In genomic region chr4:43558028-43558630, GRCm38 (mm10) we compare ENCODE assay signal across 7 mouse cellular contexts. TPM values are rescaled to one million over a fixed set of nuclear protein-coding genes. Genes with fewer than 3 reads are reported as not detected.
DNase-seq lines count a peak whose midpoint lies in the region; ATAC-seq and TF ChIP-seq lines count a peak whose summit lies in the region.

No protein-coding gene starts in this region.

- 42% methylated on average over 5 of the region's 5 CpGs for WGBS in neural tube, embryonic 13.5 days

- no peaks in the 10 kb centered on the region for H3K27me3 ChIP-seq in ES-Bruce4 (ENCODE audit: control insufficient read depth, insufficient read depth, low read length, poor library complexity, severe bottlenecking)
- no peaks in the 10 kb centered on the region for H3K27me3 ChIP-seq in neural tube, embryonic 13.5 days

- TF ChIP-seq EP300 in ES-Bruce4 (IDR thresholded peaks at IDR 0.05; ENCODE audit: insufficient read depth, low read depth, low read length) = no peak

- H3K4me3 ChIP-seq in ES-Bruce4 (ENCODE audit: low read depth, low read length) = peak overlapping the region; percentile 32
- no peak overlapping the region for H3K4me3 ChIP-seq in neural tube, embryonic 13.5 days

- no peak for ATAC-seq in neural tube, embryonic 13.5 days (ENCODE audit: low read depth)

- peak overlapping the region; percentile 83 for H3K27ac ChIP-seq in ES-Bruce4 (ENCODE audit: insufficient read depth, low read length)
- 0 out of 2 replicates have a peak overlapping the region, but pooled peaks have one; percentile 42 for H3K27ac ChIP-seq in neural tube, embryonic 13.5 days (replicated peaks)

- H3K36me3 ChIP-seq in ES-Bruce4 (ENCODE audit: control insufficient read depth, insufficient read depth, low read length, poor library complexity, severe bottlenecking) = peaks cover 28% of the 10 kb centered on the region
- H3K36me3 ChIP-seq in neural tube, embryonic 13.5 days = peaks cover 42% of the 10 kb centered on the region

- H3K4me2 ChIP-seq in neural tube, embryonic 13.5 days = peak overlapping the region; percentile 26

- TF ChIP-seq POLR2A in ES-Bruce4 (IDR thresholded peaks at IDR 0.05; ENCODE audit: insufficient read depth, low read length) = no peak

- H3K4me1 ChIP-seq in ES-Bruce4 (ENCODE audit: control insufficient read depth, insufficient read depth, low read length) = peaks cover 12% of the 10 kb centered on the region
- H3K4me1 ChIP-seq in neural tube, embryonic 13.5 days (replicated peaks) = peaks cover 49% of the 10 kb centered on the region

- TF ChIP-seq CTCF in ES-Bruce4 (IDR thresholded peaks at IDR 0.05; ENCODE audit: low read depth, low read length) = no peak

- H3K9ac ChIP-seq in ES-Bruce4 (ENCODE audit: low read depth, poor library complexity, severe bottlenecking) = peak overlapping the region; percentile 42
- H3K9ac ChIP-seq in neural tube, embryonic 13.5 days = peak overlapping the region; percentile 52

- H3K9me3 ChIP-seq in ES-Bruce4 (replicated peaks; ENCODE audit: control insufficient read depth, insufficient read depth, low read length, poor library complexity, severe bottlenecking) = no peaks in the 10 kb centered on the region
- no peaks in the 10 kb centered on the region for H3K9me3 ChIP-seq in neural tube, embryonic 13.5 days

- DNase-seq in 416B (ENCODE audit: low read depth) = peak; percentile 97
- DNase-seq in forelimb bud, embryonic 11.5 days (ENCODE audit: low read depth, low spot score) = peak; percentile 49
- DNase-seq in kidney, postnatal 36 days = peak; percentile 67 to 78
- no peak for DNase-seq in left cerebral cortex, adult 11 months (ENCODE audit: low spot score)
- no peak for DNase-seq in thymus, postnatal 25 days

RNA-seq across cellular contexts. Expression of gene Creb3, which starts 4.0 kb away (rescaled TPM):
- polyA plus RNA-seq in ES-Bruce4 (2011; ENCODE audit: insufficient read depth, insufficient read length, low read depth, missing spikeins) = 24.0 and 24.4 TPM in 2 replicates
- 88.9 and 89.1 TPM in 2 replicates for polyA plus RNA-seq in neural tube, embryonic 13.5 days (2015; fragmentation: Nextera tagmentation; extraction: Ambion mirVana)

RNA-seq across cellular contexts. Expression of gene Tln1, which starts 4.4 kb away (rescaled TPM):
- polyA plus RNA-seq in ES-Bruce4 (2011; ENCODE audit: insufficient read depth, insufficient read length, low read depth, missing spikeins) = 92.5 and 97.2 TPM in 2 replicates
- 64.4 and 69.6 TPM in 2 replicates for polyA plus RNA-seq in neural tube, embryonic 13.5 days (2015; fragmentation: Nextera tagmentation; extraction: Ambion mirVana)

RNA-seq across cellular contexts. Expression of gene Rgp1, which starts 20.4 kb away (rescaled TPM):
- 27.9 and 30.9 TPM in 2 replicates for polyA plus RNA-seq in ES-Bruce4 (2011; ENCODE audit: insufficient read depth, insufficient read length, low read depth, missing spikeins)
- polyA plus RNA-seq in neural tube, embryonic 13.5 days (2015; fragmentation: Nextera tagmentation; extraction: Ambion mirVana) = 23.9 and 28.0 TPM in 2 replicates

RNA-seq across cellular contexts. Expression of gene Gba2, which starts 20.5 kb away (rescaled TPM):
- 6.6 and 8.9 TPM in 2 replicates for polyA plus RNA-seq in ES-Bruce4 (2011; ENCODE audit: insufficient read depth, insufficient read length, low read depth, missing spikeins)
- 47.8 and 50.8 TPM in 2 replicates for polyA plus RNA-seq in neural tube, embryonic 13.5 days (2015; fragmentation: Nextera tagmentation; extraction: Ambion mirVana)

RNA-seq across cellular contexts. Expression of gene Msmp, which starts 26.2 kb away (rescaled TPM):
- polyA plus RNA-seq in ES-Bruce4 (2011; ENCODE audit: insufficient read depth, insufficient read length, low read depth, missing spikeins) = not detected in 2 replicates
- 2.2 TPM in 1 of 2 replicates, not detected in the other for polyA plus RNA-seq in neural tube, embryonic 13.5 days (2015; fragmentation: Nextera tagmentation; extraction: Ambion mirVana)

Comparison
In these comparisons a context has a peak if more than half of its experiments do, and no peak if none do; other contexts are left out.
1. DNase-seq: peak in 416B (single experiment), forelimb bud, embryonic 11.5 days (single experiment) and kidney, postnatal 36 days (2 of 2); none in left cerebral cortex, adult 11 months (single experiment) and thymus, postnatal 25 days (single experiment).